Mouse (Mus musculus) limb, embryonic 11.5 days (tissue): ENCODE results near the gene Vmn1r234. TPM values are rescaled to one million over a fixed set of nuclear protein-coding genes. Genes with fewer than 3 reads are reported as not detected.
"Not testable (repeated sequence)": the region's sequence is repeated elsewhere in the genome, so short reads cannot be mapped to it uniquely, and the experiment has no call there.

Experiments
- ATAC-seq: fragments of 200-750 bp; cut with Nextera tagmentation; 2 replicates; pipeline ENCODE4 v1.8.0; 2017; ENCODE audit warnings: low read depth; ENCODE audit not compliant: insufficient number of reproducible peaks, low FRiP score, low TSS enrichment
- DNase-seq: peaks from one replicate; pipeline ENCODE4 v3.0.0-alpha.2; 2015; ENCODE audit warnings: low spot score
- H3K27ac ChIP-seq: fragments of 300-500 bp; sonication (generic); replicated peaks from 2 replicates; pipeline ENCODE4 v1.5.1; 2014; ENCODE audit warnings: low read depth, mild to moderate bottlenecking, low read length
- H3K27me3 ChIP-seq: fragments of 300-500 bp; sonication (generic); 2 replicates; pipeline ENCODE4 v1.6.1; 2014; ENCODE audit warnings: mild to moderate bottlenecking, low read length, mixed read lengths; ENCODE audit not compliant: control insufficient read depth, insufficient read depth
- H3K36me3 ChIP-seq: fragments of 300-500 bp; sonication (generic); 2 replicates; pipeline ENCODE4 v1.6.1; 2014; ENCODE audit warnings: mild to moderate bottlenecking, low read length, moderate library complexity, mixed read lengths; ENCODE audit not compliant: control insufficient read depth, insufficient read depth
- H3K4me1 ChIP-seq: fragments of 300-500 bp; sonication (generic); 2 replicates; pipeline ENCODE4 v1.6.1; 2014; ENCODE audit warnings: low read length, mixed read lengths; ENCODE audit not compliant: control insufficient read depth, insufficient read depth
- H3K4me2 ChIP-seq: fragments of 300-500 bp; sonication (generic); 2 replicates; pipeline ENCODE4 v1.6.1; 2014; ENCODE audit warnings: low read depth, mild to moderate bottlenecking, moderate library complexity; ENCODE audit not compliant: severe bottlenecking
- H3K4me3 ChIP-seq: fragments of 300-500 bp; sonication (generic); 2 replicates; pipeline ENCODE4 v1.5.1; 2014; ENCODE audit warnings: low read depth, low read length
- H3K9ac ChIP-seq: fragments of 300-500 bp; sonication (generic); 2 replicates; pipeline ENCODE4 v1.6.1; 2014; ENCODE audit warnings: mild to moderate bottlenecking, low read length
- H3K9me3 ChIP-seq: fragments of 300-500 bp; sonication (generic); 2 replicates; pipeline ENCODE4 v1.6.1; 2016; ENCODE audit warnings: low read length; ENCODE audit not compliant: control insufficient read depth
- WGBS: fragments of 180-500 bp; shearing (Covaris S2); extraction: QIAGEN DNeasy Blood & Tissue Kit; methylation state at CpG from one replicate; pipeline ENCODE4 v1.1.7; 2014; 5-methylcytosine and 5-hydroxymethylcytosine counted together
- microRNA-seq: library from miRNA; unstranded; fragments of <30 nt; microRNA quantifications from one replicate; pipeline ENCODE4, GENCODE M21; 2016
- polyA plus RNA-seq: library from polyadenylated mRNA; unstranded; fragments of >200 nt; fragmentation: Nextera tagmentation; extraction: Ambion mirVana; gene quantifications from 2 replicates; pipeline ENCODE4 v1.2.1, GENCODE M21; 2014

Vmn1r234 gene
- polyA plus RNA-seq, result not detected in 2 replicates

- Histone ChIP-seq H3K9me3 (no peaks in the 10 kb centered on the region), H3K4me3 (no peak within 1 kb of the TSS), H3K4me1 (no peaks in the 10 kb centered on the region), H3K9ac (no peak within 1 kb of the TSS), H3K27me3 (no peaks in the 10 kb centered on the region), H3K4me2 (no peak within 1 kb of the TSS), H3K27ac (no peak within 1 kb of the TSS), H3K36me3 (no peaks in the 10 kb centered on the region)
- ATAC-seq, result no peak
- no peak for DNase-seq
- 92% methylated on average over 1 of the region's 1 CpGs for WGBS
Measured at GRCm38 (mm10) chr17:21225787-21226186, at the start of gene Vmn1r234. Vmn1r234 (plus strand) TSS chr17:21226087.

DNA sequence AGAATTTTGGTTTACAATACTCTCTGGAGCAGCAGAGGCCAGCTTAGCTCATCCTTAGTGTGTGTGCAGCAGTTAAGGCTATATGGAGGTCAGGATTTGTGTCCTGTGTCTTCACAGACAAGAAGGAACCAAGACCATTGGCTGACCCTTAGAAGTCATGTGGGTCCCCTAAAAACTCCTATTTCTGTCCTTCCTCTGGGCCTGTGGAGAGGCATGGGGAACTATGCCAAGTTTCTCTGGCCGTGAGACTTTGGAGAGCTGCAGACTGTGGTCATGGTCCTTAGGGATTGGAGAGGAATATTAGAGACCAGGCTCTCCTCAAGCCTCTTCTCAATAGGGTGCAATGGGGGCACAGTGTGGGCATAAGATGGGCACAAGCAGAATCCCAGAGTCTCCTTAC lies 14.8 kb upstream of the Vmn1r234 start:
- H3K4me2 ChIP-seq, H3K9me3 ChIP-seq, ATAC-seq, H3K4me1 ChIP-seq, H3K9ac ChIP-seq, H3K27me3 ChIP-seq, H3K27ac ChIP-seq, H3K36me3 ChIP-seq, H3K4me3 ChIP-seq: not testable (repeated sequence)
- WGBS, result 95% methylated on average over 1 of the region's 1 CpGs
- DNase-seq, result peak; percentile 2

DNA sequence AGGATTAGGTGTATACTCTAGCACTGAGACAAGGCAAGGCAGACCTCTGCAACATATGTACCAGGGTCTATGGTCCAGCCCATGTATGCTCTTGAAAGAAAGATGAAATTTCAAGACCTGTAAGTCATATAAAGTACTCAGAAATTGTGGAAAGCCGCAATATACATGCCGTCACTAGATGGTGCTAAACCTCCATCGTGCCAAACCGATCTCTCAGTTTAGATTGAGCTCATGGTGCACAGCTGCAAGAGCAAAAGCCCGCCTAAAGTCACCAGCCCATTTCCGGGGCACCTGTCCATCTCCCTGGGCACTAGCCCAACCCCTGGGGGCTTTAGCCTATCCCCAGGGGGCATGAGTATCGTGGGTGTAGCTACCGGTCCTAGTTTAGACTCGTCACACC lies 5.8 kb downstream of the Vmn1r234 start:
- H3K36me3 ChIP-seq, result no peaks in the 10 kb centered on the region
- no peak overlapping the region for H3K27ac ChIP-seq
- no peak overlapping the region for H3K4me2 ChIP-seq
- 32% methylated on average over 9 of the region's 9 CpGs for WGBS
- no peak for ATAC-seq
- no peaks in the 10 kb centered on the region for H3K4me1 ChIP-seq
- DNase-seq, result peak; percentile 77
- H3K27me3 ChIP-seq, result no peaks in the 10 kb centered on the region
- no peak overlapping the region for H3K4me3 ChIP-seq
- no peaks in the 10 kb centered on the region for H3K9me3 ChIP-seq
- no peak overlapping the region for H3K9ac ChIP-seq

DNA sequence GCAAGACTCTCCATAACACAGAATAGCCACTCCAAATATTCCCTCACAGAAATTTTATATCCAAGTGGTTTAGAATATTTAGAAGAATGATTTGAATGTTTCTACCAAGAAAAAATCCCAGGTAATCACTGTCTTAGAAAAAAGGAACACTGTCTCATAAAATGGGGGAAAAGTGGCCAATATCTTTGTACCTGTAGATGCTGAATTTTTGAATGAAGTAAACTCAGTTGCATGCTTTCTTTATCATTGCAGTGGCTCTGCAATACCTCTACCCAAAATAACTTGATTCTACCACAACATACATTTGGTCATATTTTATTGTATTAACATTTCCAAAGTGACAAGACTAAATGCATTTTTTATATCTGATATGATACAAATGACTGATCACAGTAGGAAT lies 30.2 kb downstream of the Vmn1r234 start, which contains the start of gene Vmn1r235:
Gene Vmn1r235, plus strand, starts transcription at position 301 of the 400 bp plus-strand sequence.
- H3K27me3 ChIP-seq, result no peaks in the 10 kb centered on the region
- no peaks in the 10 kb centered on the region for H3K36me3 ChIP-seq
- H3K27ac ChIP-seq, result no peak within 1 kb of the TSS
- ATAC-seq (no peak), DNase-seq (no peak)
- H3K9ac ChIP-seq, result no peak within 1 kb of the TSS
- H3K9me3 ChIP-seq, result no peaks in the 10 kb centered on the region
- H3K4me1 ChIP-seq, result no peaks in the 10 kb centered on the region
- no peak within 1 kb of the TSS for H3K4me3 ChIP-seq
- H3K4me2 ChIP-seq, result no peak within 1 kb of the TSS

DNA sequence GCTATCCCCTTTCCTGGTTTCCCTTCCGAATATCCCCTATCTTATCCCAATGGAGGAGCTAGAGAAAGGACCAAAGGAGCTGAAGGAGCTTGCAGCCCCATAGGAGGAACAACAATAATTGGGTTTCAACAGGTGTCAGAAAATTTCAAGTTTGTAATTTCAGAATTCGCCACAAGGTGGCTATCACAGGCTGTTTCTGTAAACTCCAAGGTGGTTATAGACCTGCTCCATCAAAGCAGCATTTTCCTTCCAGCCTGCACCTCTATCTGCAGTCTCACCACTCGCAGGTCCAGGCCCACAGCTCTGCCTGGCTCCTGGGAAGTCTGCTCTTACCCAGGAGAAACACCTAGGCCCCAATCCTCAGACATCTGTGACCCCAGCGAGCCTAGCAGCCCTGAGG lies 46.2 kb downstream of the Vmn1r234 start:
- ATAC-seq (no peak; the same call in 1 of the 2 replicates), DNase-seq (peak; percentile 26)
- WGBS, result 15% methylated on average over 4 of the region's 4 CpGs
- H3K4me2 ChIP-seq, result no peak overlapping the region
- no peaks in the 10 kb centered on the region for H3K9me3 ChIP-seq
- no peaks in the 10 kb centered on the region for H3K4me1 ChIP-seq
- no peak overlapping the region for H3K4me3 ChIP-seq
- H3K9ac ChIP-seq, result no peak overlapping the region
- no peak overlapping the region for H3K27ac ChIP-seq
- no peaks in the 10 kb centered on the region for H3K36me3 ChIP-seq
- H3K27me3 ChIP-seq, result no peaks in the 10 kb centered on the region

DNA sequence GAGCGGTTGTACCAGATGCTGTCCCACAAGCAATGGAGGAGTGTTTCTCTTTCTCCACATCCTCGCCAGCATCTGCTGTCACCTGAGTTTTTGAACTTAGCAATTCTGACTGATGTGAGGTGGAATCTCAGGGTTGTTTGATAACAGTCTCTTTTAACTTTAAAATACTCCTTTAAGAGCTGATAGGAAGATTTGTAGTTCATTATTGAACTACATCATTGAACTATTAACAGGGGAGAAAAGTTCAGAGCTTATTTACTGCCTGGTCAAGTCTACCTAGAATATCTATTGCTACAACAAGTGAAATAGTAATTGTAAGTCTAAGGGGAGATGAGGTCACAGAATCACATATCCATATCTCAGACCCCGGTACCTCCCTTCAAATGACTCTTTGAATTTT lies 56.8 kb downstream of the Vmn1r234 start, which contains the start of gene Vmn1r236:
Gene Vmn1r236, plus strand, starts transcription at position 301 of the 400 bp plus-strand sequence.
- no peaks in the 10 kb centered on the region for H3K27me3 ChIP-seq
- no peaks in the 10 kb centered on the region for H3K4me1 ChIP-seq
- no peaks in the 10 kb centered on the region for H3K9me3 ChIP-seq
- no peak within 1 kb of the TSS for H3K27ac ChIP-seq
- H3K36me3 ChIP-seq, result no peaks in the 10 kb centered on the region
- H3K4me3 ChIP-seq, result no peak within 1 kb of the TSS
- no peak within 1 kb of the TSS for H3K4me2 ChIP-seq
- no peak for DNase-seq
- no peak within 1 kb of the TSS for H3K9ac ChIP-seq
- WGBS, result 76% methylated on average over 3 of the region's 3 CpGs
- no peak for ATAC-seq

DNA sequence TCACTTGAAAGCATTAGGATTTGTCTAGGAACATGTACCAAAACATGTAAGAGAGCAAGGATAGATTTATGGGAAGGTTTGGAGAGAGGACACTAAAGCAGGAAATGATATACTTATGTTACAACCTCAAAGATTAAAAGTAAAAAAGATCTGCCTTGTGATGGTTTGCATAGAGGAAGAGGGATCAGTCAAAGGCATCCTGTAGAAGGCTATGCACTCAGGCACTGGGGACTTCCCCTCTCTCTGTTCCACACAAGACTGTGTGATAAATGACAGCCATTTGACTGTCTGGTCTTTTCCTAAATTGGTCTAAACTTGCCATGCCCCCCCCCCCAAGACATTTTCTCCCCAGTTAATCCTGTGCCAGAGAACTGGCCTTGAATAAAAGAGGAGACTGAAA lies 58.5 kb downstream of the Vmn1r234 start:
- H3K27ac ChIP-seq, result no peak overlapping the region
- H3K4me1 ChIP-seq, result no peaks in the 10 kb centered on the region
- ATAC-seq (no peak), DNase-seq (no peak)
- H3K9ac ChIP-seq, result no peak overlapping the region
- H3K27me3 ChIP-seq, result no peaks in the 10 kb centered on the region
- H3K9me3 ChIP-seq, result no peaks in the 10 kb centered on the region
- no peak overlapping the region for H3K4me2 ChIP-seq
- no peaks in the 10 kb centered on the region for H3K36me3 ChIP-seq
- no peak overlapping the region for H3K4me3 ChIP-seq

Small RNA genes within 50 kb of the gene (microRNA-seq; reads per million reads assigned to microRNA genes)
- not detected for gene Gm26384

Other genes starting within 250 kb of the Vmn1r234 start
- not detected in 2 replicates for gene Vmn1r233, start 229.6 kb upstream of the Vmn1r234 start, polyA plus RNA-seq
- 20.2 and 22.4 TPM in 2 replicates for gene Zfp160, start 217.2 kb upstream of the Vmn1r234 start, polyA plus RNA-seq
- not detected in 2 replicates for gene Vmn1r235, start 30.3 kb downstream of the Vmn1r234 start, polyA plus RNA-seq
- not detected in 2 replicates for gene Vmn1r236, start 56.9 kb downstream of the Vmn1r234 start, polyA plus RNA-seq
- gene Vmn1r237, start 85.8 kb downstream of the Vmn1r234 start, polyA plus RNA-seq, result not detected in 2 replicates
- gene Zfp677, start 157.7 kb downstream of the Vmn1r234 start, polyA plus RNA-seq, result 1.9 and 2.7 TPM in 2 replicates
- gene Zfp54, start 197.1 kb downstream of the Vmn1r234 start, polyA plus RNA-seq, result 2.7 and 4.5 TPM in 2 replicates
- 16.6 and 17.2 TPM in 2 replicates for gene Zfp51, start 224.3 kb downstream of the Vmn1r234 start, polyA plus RNA-seq